Mouse (Mus musculus) myocyte (in vitro differentiated cells): ENCODE results near the gene Spred2. TPM values are rescaled to one million over a fixed set of nuclear protein-coding genes. Genes with fewer than 3 reads are reported as not detected.
A peak's percentile ranks its signal among the peaks of the same experiment; 100 is the strongest.

Experiments
- H3K27me3 ChIP-seq: one replicate; pipeline ENCODE4 v1.6.1; 2011; ENCODE audit not compliant: control insufficient read depth, insufficient read depth, insufficient read length
- H3K36me3 ChIP-seq: one replicate; pipeline ENCODE4 v1.6.1; 2011; ENCODE audit not compliant: control insufficient read depth, insufficient read depth
- H3K4me2 ChIP-seq: one replicate; pipeline ENCODE4 v1.6.1; 2011; ENCODE audit warnings: low read depth, control low read depth
- H3K4me3 ChIP-seq: one replicate; pipeline ENCODE4 v1.5.1; 2011; ENCODE audit warnings: mild to moderate bottlenecking, control low read depth, moderate library complexity
- H3K79me2 ChIP-seq: one replicate; pipeline ENCODE4 v1.6.1; 2011; ENCODE audit not compliant: control insufficient read depth, insufficient read depth
- H3ac ChIP-seq: one replicate; pipeline ENCODE4 v1.6.1; 2011; ENCODE audit not compliant: control insufficient read depth, insufficient read length
- CEBPB ChIP-seq: IDR thresholded peaks from 2 replicates; pipeline ENCODE4 v1.6.1; 2011; ENCODE audit warnings: mild to moderate bottlenecking, moderate library complexity; ENCODE audit not compliant: poor library complexity, insufficient read depth, severe bottlenecking
- E2F4 ChIP-seq: IDR thresholded peaks from one replicate; pipeline ENCODE4 v1.6.1; 2011; ENCODE audit warnings: mild to moderate bottlenecking, control low read depth, moderate library complexity; ENCODE audit not compliant: insufficient read depth
- MAX ChIP-seq: IDR thresholded peaks from one replicate; pipeline ENCODE4 v1.6.1; 2011; ENCODE audit warnings: low read depth, mild to moderate bottlenecking, control low read depth
- MYOD1 ChIP-seq, 3 experiments: IDR thresholded peaks; one replicate each; pipeline ENCODE4 v1.6.1; 2011; ENCODE audit warnings: control low read depth in 2 of 3, low read depth in 2 of 3, mild to moderate bottlenecking in 2 of 3, moderate library complexity in 1 of 3; ENCODE audit not compliant: insufficient read length in 2 of 3, control insufficient read depth in 1 of 3
- MYOG ChIP-seq, 3 experiments: IDR thresholded peaks; one replicate each; pipeline ENCODE4 v1.6.1; 2011; ENCODE audit warnings: control low read depth in 2 of 3, low read depth in 2 of 3, mild to moderate bottlenecking in 2 of 3; ENCODE audit not compliant: insufficient read length in 2 of 3, control insufficient read depth in 1 of 3, insufficient read depth in 1 of 3
- POLR2A ChIP-seq: IDR thresholded peaks from one replicate; pipeline ENCODE4 v1.6.1; 2011; ENCODE audit warnings: low read depth, mild to moderate bottlenecking, control low read depth, moderate library complexity; ENCODE audit not compliant: insufficient read length
- POLR2AphosphoS2 ChIP-seq: IDR thresholded peaks from one replicate; pipeline ENCODE4 v1.6.1; 2011; ENCODE audit warnings: low read depth, control low read depth; ENCODE audit not compliant: insufficient read length
- REST ChIP-seq: IDR thresholded peaks from one replicate; pipeline ENCODE4 v1.6.1; 2011; ENCODE audit warnings: mild to moderate bottlenecking, control low read depth, moderate library complexity; ENCODE audit not compliant: insufficient read depth, insufficient read length
- SRF ChIP-seq: IDR thresholded peaks from one replicate; pipeline ENCODE4 v1.6.1; 2011; ENCODE audit warnings: low read depth; ENCODE audit not compliant: control insufficient read depth, insufficient read length
- TCF12 ChIP-seq: IDR thresholded peaks from one replicate; pipeline ENCODE4 v1.6.1; 2011; ENCODE audit warnings: mild to moderate bottlenecking, control low read depth; ENCODE audit not compliant: poor library complexity, insufficient read depth, severe bottlenecking
- TCF3 ChIP-seq: IDR thresholded peaks from one replicate; pipeline ENCODE4 v1.6.1; 2011; ENCODE audit warnings: low read depth, control low read depth; ENCODE audit not compliant: insufficient read length
- USF1 ChIP-seq: IDR thresholded peaks from one replicate; pipeline ENCODE4 v1.6.1; 2011; ENCODE audit warnings: low read depth, mild to moderate bottlenecking, control low read depth, moderate library complexity
- polyA plus RNA-seq: library from polyadenylated mRNA; unstranded; fragments of >200 nt; fragmentation: generic; extraction: Trizol; gene quantifications from one replicate; pipeline ENCODE4 v1.2.1, GENCODE M21; 2012; ENCODE audit warnings: missing spikeins

The Spred2 gene
- polyA plus RNA-seq, 1 experiment, result 15.7 TPM

DNA sequence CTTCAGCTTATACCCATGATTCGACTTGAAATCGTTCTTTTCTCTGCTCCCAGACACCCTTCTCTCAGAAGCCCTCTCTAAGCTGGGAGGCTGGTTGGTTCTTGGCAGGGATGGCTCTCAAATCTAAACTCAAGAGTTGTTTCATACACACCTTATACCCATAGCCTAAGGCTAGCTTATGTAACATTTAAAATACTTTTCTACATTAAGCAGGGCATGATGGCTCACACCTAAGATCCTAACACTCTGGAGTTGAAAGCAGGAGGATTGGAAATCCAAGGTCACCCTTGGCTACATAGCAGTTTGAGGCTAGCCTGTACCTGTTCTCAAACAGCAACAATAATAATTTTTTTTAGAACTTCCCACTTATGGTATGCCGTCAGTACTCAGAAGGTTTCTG lies 34.8 kb downstream of the Spred2 start:
- no peak overlapping the region for H3K4me3 ChIP-seq
- no peaks in the 10 kb centered on the region for H3K27me3 ChIP-seq
- H3K36me3 ChIP-seq, result no peaks in the 10 kb centered on the region
- TF ChIP-seq TCF12 (no peak), MYOG (IDR thresholded peaks at IDR 0.05; ENCODE audit: control insufficient read depth in 1 of 3, insufficient read depth in 1 of 3, insufficient read length in 2 of 3, low read depth in 2 of 3) (no peak), REST (no peak), CEBPB (no peak), MAX (no peak), MYOD1 (IDR thresholded peaks at IDR 0.05; ENCODE audit: control insufficient read depth in 1 of 3, insufficient read length in 2 of 3, low read depth in 2 of 3) (no peak), USF1 (no peak), POLR2A (no peak), POLR2AphosphoS2 (no peak), E2F4 (no peak), SRF (no peak), TCF3 (no peak)
- H3ac ChIP-seq, result no peak overlapping the region
- H3K79me2 ChIP-seq, result peaks cover 97% of the 10 kb centered on the region
- no peak overlapping the region for H3K4me2 ChIP-seq

DNA sequence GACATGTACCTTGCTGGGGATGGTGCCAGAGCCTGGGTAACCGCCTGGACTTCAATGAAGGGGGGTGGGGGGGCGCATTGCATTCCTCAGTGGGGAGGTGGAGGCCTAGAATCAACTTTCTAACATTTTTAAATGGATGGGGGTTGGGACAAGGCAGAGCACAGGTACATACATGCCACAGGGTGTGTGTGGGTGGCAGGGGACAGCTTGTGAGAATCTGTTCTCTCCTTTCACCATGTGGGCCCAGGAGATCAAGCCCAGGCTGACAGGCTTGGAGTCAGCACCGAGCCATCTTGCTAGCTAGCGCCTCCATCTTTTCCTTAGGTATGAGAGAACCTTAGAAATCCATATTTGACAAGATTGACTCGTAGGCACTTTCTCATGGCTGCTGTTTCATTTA lies 35.7 kb downstream of the Spred2 start:
- TF ChIP-seq MYOG (IDR thresholded peaks at IDR 0.05; ENCODE audit: control insufficient read depth in 1 of 3, insufficient read depth in 1 of 3, insufficient read length in 2 of 3, low read depth in 2 of 3), result no peak
- no peak for TF ChIP-seq CEBPB
- Histone ChIP-seq H3K36me3 (no peaks in the 10 kb centered on the region), H3K79me2 (peaks cover 97% of the 10 kb centered on the region), H3K27me3 (no peaks in the 10 kb centered on the region), H3ac (no peak overlapping the region), H3K4me3 (no peak overlapping the region), H3K4me2 (no peak overlapping the region)

DNA sequence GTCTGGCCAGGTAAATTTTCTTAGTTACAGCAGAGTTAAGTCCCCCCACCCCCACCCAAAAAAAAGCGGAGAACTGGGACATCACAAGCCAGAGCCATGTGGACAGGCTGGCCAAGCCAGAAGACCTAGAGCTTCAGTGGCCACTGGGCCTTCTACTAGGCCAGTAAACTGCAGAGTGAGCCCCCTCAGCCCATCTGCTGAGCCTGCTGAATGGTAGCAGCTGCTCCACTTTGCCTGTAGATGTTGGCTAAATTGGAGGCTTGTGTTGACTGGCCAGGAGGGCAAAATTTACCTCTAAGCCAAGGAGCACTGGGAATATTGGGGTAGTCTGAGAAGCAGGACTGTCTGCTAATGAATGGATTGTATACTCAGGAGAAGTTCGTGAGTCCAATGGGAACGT lies 36.4 kb downstream of the Spred2 start:
- no peak for TF ChIP-seq POLR2AphosphoS2
- TF ChIP-seq MYOG (IDR thresholded peaks at IDR 0.05; ENCODE audit: control insufficient read depth in 1 of 3, insufficient read depth in 1 of 3, insufficient read length in 2 of 3, low read depth in 2 of 3), result peak in 1 of 3 experiments; percentile 6
- peak in 1 of 3 experiments; percentile 7 for TF ChIP-seq MYOD1 (IDR thresholded peaks at IDR 0.05; ENCODE audit: control insufficient read depth in 1 of 3, insufficient read length in 2 of 3, low read depth in 2 of 3)
- Histone ChIP-seq H3ac (no peak overlapping the region), H3K27me3 (no peaks in the 10 kb centered on the region), H3K36me3 (no peaks in the 10 kb centered on the region), H3K4me2 (no peak overlapping the region), H3K4me3 (no peak overlapping the region), H3K79me2 (peaks cover 97% of the 10 kb centered on the region)

DNA sequence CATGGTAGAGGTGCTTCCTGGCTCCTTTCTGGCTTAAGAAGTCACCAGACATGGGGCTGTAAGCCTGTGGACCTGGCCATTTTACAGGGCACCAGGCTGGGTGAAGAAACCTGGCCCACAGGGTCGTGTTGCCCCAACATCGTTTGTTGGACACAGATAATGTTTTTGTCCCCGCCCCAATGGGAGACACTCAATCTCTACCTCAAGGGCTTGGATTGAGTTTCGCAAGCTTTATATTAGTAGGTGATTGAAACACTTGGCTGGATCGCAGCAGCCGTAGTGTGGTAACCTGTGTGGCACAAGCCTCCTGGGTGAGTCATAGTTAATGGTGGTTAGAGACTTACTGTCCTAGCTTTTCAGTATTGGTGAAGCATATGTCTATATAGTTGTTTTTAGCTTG lies 36.9 kb downstream of the Spred2 start:
- Histone ChIP-seq H3K27me3 (no peaks in the 10 kb centered on the region), H3K4me3 (no peak overlapping the region), H3K79me2 (peaks cover 97% of the 10 kb centered on the region), H3ac (no peak overlapping the region), H3K36me3 (no peaks in the 10 kb centered on the region), H3K4me2 (no peak overlapping the region)
- TF ChIP-seq MAX (no peak), CEBPB (peak; percentile 61; the same call in 1 of the 2 replicates)

DNA sequence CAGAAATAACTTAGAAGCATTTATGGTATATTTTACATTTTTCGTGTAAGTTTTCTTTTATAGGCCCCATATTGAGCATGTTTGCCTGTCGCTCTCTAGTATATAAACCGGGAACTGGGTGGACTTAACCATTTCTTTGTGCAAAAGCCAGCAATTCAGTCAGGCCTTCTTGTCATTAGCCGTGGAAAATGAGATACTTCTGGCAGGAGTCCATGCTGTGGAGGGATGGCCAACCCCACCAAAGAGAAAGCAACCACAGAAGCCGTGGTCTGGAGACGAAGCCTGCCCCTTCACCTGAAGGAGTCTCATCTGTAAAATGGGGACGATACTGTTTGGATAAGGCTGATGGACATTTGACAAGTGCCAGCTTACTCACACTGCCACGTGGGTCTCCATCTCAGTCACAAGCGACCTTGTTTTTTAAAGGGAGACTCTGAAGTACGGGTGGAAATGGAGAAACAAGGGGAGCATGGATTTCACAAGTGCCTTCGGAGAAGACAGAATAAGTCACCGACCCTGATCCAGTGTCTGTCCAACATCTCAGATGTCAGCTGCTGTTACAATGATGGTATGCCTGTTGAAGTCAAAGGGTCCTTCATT lies 37.7 kb downstream of the Spred2 start:
- Histone ChIP-seq H3K79me2 (peaks cover 97% of the 10 kb centered on the region), H3ac (no peak overlapping the region), H3K36me3 (no peaks in the 10 kb centered on the region), H3K27me3 (no peaks in the 10 kb centered on the region), H3K4me3 (no peak overlapping the region), H3K4me2 (no peak overlapping the region)
- TF ChIP-seq MAX (no peak), MYOD1 (IDR thresholded peaks at IDR 0.05; ENCODE audit: control insufficient read depth in 1 of 3, insufficient read length in 2 of 3, low read depth in 2 of 3) (no peak), REST (no peak), SRF (no peak), POLR2AphosphoS2 (no peak), E2F4 (no peak), USF1 (no peak), POLR2A (no peak), MYOG (IDR thresholded peaks at IDR 0.05; ENCODE audit: control insufficient read depth in 1 of 3, insufficient read depth in 1 of 3, insufficient read length in 2 of 3, low read depth in 2 of 3) (no peak), TCF3 (no peak), TCF12 (no peak), CEBPB (no peak)

DNA sequence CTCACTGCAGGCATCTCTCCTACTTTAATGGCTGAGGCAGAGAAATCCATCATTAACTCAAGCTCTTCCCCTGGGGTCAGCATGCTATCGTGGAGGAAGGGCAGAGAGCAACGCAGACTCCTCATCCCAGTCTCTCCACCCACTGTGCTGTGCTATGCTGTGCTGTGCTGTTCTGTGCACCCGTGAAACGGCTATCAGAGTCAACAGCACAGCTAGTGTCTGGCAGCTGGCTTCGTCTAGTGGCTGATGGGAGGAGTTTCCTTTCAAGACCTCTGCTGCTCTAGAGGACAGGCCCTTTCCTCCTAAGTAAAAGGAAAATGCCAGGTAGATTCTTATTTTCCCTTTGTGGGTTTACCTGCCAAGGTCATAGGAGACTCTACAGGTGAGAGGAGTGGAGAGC lies 38.6 kb downstream of the Spred2 start:
- peaks cover 97% of the 10 kb centered on the region for H3K79me2 ChIP-seq
- H3ac ChIP-seq, result no peak overlapping the region
- no peak overlapping the region for H3K4me2 ChIP-seq

More for the DNA sequence above, 38.6 kb downstream of the Spred2 start:
- no peak overlapping the region for H3K4me3 ChIP-seq
- no peaks in the 10 kb centered on the region for H3K27me3 ChIP-seq
- no peak for TF ChIP-seq SRF
- no peak for TF ChIP-seq TCF3
- H3K36me3 ChIP-seq, result no peaks in the 10 kb centered on the region
